Mouse (Mus musculus) liver, embryonic 12.5 days (tissue): Measurements from ENCODE around the gene Tacc3. TPM values are rescaled to one million over a fixed set of nuclear protein-coding genes. Genes with fewer than 3 reads are reported as not detected.

Experiments
- ATAC-seq: fragments of 200-750 bp; cut with Nextera tagmentation; 2 replicates; pipeline ENCODE4 v1.8.0; 2017; ENCODE audit warnings: moderate number of reproducible peaks, mild to moderate bottlenecking, moderate library complexity
- H3K27ac ChIP-seq: fragments of 300-500 bp; sonication (generic); 2 replicates; pipeline ENCODE4 v1.5.1; 2016; ENCODE audit warnings: mild to moderate bottlenecking
- H3K27me3 ChIP-seq: fragments of 300-500 bp; sonication (generic); replicated peaks from 2 replicates; pipeline ENCODE4 v1.6.1; 2016; ENCODE audit warnings: mild to moderate bottlenecking, moderate library complexity
- H3K36me3 ChIP-seq: fragments of 300-500 bp; sonication (generic); 2 replicates; pipeline ENCODE4 v1.6.1; 2016; ENCODE audit warnings: mild to moderate bottlenecking, moderate library complexity
- H3K4me1 ChIP-seq: fragments of 300-500 bp; sonication (generic); 2 replicates; pipeline ENCODE4 v1.6.1; 2016
- H3K4me2 ChIP-seq: fragments of 300-500 bp; sonication (generic); 2 replicates; pipeline ENCODE4 v1.6.1; 2016; ENCODE audit warnings: mild to moderate bottlenecking, moderate library complexity
- H3K4me3 ChIP-seq: fragments of 300-500 bp; sonication (generic); 2 replicates; pipeline ENCODE4 v1.5.1; 2016; ENCODE audit warnings: mild to moderate bottlenecking, moderate library complexity
- H3K9ac ChIP-seq: fragments of 300-500 bp; sonication (generic); 2 replicates; pipeline ENCODE4 v1.6.1; 2016; ENCODE audit warnings: mild to moderate bottlenecking, moderate library complexity
- H3K9me3 ChIP-seq: fragments of 300-500 bp; sonication (generic); replicated peaks from 2 replicates; pipeline ENCODE4 v1.6.1; 2016; ENCODE audit warnings: mild to moderate bottlenecking, moderate library complexity
- WGBS: fragments of 180-500 bp; shearing (Covaris S2); methylation state at CpG from one replicate; pipeline ENCODE4 v1.1.7; 2016; ENCODE audit not compliant: insufficient replicate concordance; 5-methylcytosine and 5-hydroxymethylcytosine counted together
- polyA plus RNA-seq: library from polyadenylated mRNA; unstranded; fragments of >200 nt; fragmentation: Nextera tagmentation; extraction: Ambion mirVana; gene quantifications from 2 replicates; pipeline ENCODE4 v1.2.1, GENCODE M21; 2016

The Tacc3 gene
- polyA plus RNA-seq, 1 experiment from 2014 or later = 199 TPM

DNA sequence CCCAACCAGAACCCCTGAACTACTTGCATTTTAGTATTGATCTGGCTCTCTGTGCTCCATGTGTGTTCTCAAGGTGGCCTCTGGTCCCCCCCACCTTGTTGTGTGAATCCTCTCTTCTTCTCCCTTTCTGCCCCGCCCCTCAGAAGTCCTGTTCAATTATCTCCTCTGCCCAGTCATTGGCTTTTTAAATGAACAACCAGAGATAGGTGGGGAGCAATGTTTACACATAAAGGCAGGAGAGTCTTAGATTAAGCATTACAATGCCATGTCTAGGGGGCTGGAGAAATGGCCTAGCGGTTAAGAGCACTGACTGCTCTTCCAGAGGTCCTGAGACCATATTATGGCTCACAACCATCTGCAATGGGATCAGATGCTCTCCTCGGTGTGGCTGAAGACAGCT is 22.6 kb upstream of the Tacc3 start:
- peak; percentile 68 for ATAC-seq
- Histone ChIP-seq H3K27me3 (no peaks in the 10 kb centered on the region), H3K4me3 (no peak overlapping the region), H3K9me3 (no peaks in the 10 kb centered on the region), H3K9ac (no peak overlapping the region), H3K27ac (no peak overlapping the region), H3K36me3 (peaks cover 54% of the 10 kb centered on the region), H3K4me2 (no peak overlapping the region), H3K4me1 (peaks cover 33% of the 10 kb centered on the region)
- WGBS = 37% methylated on average over 3 of the region's 3 CpGs

DNA sequence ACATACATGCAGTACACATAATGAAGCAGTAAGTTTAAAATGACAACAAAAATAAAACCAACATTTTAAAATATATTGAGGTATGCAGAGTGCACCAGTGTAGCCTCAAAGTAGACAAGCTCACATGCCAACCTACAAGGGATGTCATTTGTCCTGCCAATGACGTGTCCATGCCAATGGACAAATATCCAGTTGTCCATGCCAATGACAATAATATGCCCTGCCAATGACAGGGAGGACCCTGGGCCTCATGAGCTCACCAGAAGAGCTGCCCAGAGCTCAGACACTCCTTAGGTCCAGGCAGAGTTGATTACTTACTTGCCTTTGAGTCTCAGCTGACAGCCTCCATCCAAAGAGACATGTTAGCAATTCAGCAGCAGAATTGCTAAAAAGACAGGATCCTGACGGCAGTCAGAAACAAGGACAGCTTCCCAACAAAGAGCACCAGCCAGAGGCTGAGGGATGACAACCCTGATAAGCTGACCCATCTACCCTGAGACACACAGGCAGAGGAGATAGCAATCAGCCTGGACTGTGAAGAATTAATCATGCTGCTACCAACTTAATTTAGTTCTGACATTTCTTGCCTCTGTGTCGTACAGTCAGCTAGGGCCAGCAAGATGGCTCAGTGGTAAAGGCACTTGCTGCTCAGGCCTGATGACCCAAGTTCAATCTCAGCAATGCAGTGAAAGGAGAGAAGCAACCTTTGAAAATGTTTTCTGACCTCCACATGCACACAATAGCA is 20.1 kb upstream of the Tacc3 start:
- H3K27ac ChIP-seq = no peak overlapping the region
- H3K4me3 ChIP-seq = no peak overlapping the region
- no peaks in the 10 kb centered on the region for H3K9me3 ChIP-seq
- H3K4me2 ChIP-seq = no peak overlapping the region
- no peaks in the 10 kb centered on the region for H3K27me3 ChIP-seq
- peaks cover 79% of the 10 kb centered on the region for H3K36me3 ChIP-seq
- no peak overlapping the region for H3K9ac ChIP-seq
- peaks cover 24% of the 10 kb centered on the region for H3K4me1 ChIP-seq
- WGBS = 70% methylated on average over 3 of the region's 3 CpGs
- no peak for ATAC-seq

DNA sequence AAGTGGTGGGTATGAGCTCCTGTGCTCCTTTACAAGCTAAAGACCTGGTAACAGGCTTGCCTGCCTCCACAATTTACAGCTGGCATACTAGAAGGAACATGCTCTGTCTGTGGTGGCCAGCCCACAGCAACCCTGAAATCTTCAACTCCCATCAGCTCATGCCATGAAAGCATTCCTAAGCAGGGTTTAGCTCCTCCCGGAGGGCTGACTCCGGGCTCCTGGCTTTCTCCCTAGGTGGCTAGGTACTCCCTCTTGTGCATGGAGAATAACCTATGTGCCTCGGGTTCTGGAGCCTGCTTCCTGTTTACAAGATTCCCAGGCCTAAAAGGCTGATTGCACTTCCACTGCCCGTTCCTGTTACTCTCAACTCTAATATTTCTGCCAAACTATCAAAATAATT is 19.1 kb upstream of the Tacc3 start:
- WGBS = 70% methylated on average over 4 of the region's 4 CpGs

DNA sequence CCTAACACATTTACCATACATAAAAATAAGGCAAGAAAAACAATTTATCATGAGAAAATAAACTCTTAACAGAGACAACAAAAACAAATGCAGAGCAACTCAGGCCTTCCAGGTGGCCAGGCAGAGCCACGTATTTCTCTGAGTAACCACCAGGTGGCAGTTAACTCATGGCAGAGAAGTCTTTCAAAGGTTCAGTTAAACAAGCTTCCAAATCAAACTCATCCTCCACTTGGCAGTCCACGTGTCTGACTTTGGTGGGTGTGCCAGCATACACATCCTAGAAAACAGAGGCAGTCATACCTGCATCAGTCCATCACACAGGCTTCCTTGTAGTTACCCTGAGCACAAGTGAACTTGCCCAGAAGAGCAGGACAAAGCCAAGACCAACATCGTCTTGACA is 17.3 kb upstream of the Tacc3 start:
- Histone ChIP-seq H3K27ac (no peak overlapping the region), H3K4me2 (no peak overlapping the region), H3K27me3 (no peaks in the 10 kb centered on the region), H3K4me3 (no peak overlapping the region), H3K9ac (no peak overlapping the region), H3K36me3 (peaks cover 94% of the 10 kb centered on the region), H3K4me1 (peaks cover 25% of the 10 kb centered on the region), H3K9me3 (no peaks in the 10 kb centered on the region)
- WGBS = 40% methylated on average over 3 of the region's 3 CpGs
- ATAC-seq = no peak

More for the DNA sequence above, 19.1 kb upstream of the Tacc3 start:
- peaks cover 89% of the 10 kb centered on the region for H3K36me3 ChIP-seq
- ATAC-seq = no peak
- no peak overlapping the region for H3K4me3 ChIP-seq
- H3K4me1 ChIP-seq = peaks cover 31% of the 10 kb centered on the region
- H3K4me2 ChIP-seq = no peak overlapping the region
- H3K27ac ChIP-seq = no peak overlapping the region
- no peaks in the 10 kb centered on the region for H3K9me3 ChIP-seq
- H3K27me3 ChIP-seq = no peaks in the 10 kb centered on the region
- H3K9ac ChIP-seq = no peak overlapping the region; the same call in 1 of the 2 replicates

DNA sequence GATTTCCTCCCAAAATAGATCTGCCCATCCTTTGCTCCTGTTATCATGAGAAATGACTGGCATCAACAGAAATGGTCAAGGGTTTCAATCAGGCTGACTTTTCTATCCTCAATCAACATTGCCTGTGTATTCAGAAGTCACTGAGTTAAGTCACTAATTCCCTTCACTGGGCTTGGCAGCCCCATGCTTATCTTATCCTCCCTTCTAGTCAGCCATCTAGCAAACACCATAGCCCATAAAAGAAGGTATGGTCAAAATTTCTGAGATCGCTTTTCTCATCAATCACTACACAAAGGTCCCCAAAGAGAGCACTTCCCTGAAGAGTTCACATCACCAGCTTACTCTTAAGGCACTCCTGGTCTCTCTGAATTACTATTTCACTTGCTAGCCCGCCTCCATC is 6.9 kb upstream of the Tacc3 start:
- Histone ChIP-seq H3K9me3 (no peaks in the 10 kb centered on the region), H3K36me3 (peaks cover 78% of the 10 kb centered on the region), H3K27me3 (no peaks in the 10 kb centered on the region), H3K27ac (peak overlapping the region; percentile 93), H3K4me3 (peak overlapping the region; percentile 93), H3K4me1 (peaks cover 76% of the 10 kb centered on the region), H3K9ac (peak overlapping the region; percentile 94), H3K4me2 (peak overlapping the region; percentile 79)
- 12% methylated on average over 2 of the region's 2 CpGs for WGBS
- no peak for ATAC-seq

DNA sequence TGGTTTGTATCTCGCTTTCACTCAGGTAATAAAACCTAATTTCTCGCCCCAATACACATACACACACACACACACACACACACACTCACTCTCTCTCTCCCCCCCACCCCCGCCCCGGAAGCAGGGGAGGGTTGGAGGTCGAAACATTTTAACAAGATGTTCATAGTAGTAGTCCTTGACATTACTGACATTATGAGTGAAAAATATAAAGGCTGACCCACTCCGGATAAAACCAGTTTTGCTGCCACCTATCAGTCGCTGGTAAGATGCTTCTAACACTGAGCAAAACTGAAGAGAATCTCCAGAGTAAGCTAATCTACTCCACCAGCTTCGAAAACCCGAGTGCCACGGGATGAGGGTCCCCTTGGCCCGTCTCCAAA is 6.4 kb upstream of the Tacc3 start:
- 1% methylated on average over 11 of the region's 11 CpGs for WGBS
- H3K36me3 ChIP-seq = peaks cover 75% of the 10 kb centered on the region
- no peak for ATAC-seq

DNA sequence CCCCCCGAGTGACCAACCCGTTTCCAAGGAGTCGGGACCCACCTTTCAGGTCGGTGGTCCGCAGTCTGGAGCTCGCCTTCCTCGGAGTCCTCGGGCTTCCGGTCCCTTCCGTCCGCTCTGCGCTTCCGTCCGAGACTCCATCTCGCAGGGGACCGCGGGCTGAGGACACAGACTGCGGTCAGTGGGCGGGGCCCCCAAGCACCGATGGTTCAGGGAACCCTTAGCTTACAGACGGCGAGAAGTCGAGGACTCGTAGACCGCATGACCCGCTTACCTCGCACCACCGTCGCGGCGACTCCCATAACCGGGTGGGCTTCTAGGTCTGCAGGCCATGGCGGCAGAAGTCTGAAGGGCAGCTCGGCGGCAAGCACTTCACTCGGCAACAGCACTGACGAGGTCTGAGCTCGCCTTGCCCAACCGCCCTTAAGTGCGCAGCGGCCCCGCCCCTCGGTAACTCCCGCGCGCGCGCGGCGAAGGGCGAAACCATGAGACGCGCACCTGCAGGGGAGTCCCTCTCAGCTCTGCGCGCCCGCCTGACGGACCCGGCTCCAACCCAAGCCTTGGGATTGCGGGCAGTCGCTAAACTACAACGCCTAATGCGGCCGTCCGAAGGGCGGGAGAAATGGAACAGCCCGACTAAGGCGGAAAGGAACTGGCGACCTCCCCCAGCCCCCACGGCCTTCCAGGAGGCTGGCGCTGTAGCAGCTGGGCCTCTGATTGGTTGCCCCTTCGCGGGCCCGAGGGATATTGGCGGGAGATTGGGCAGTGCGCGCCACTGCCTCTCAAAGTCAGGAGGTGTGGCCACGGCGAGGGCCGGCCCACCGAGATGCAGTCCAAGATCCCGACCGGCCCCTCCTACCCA is 5.8 kb upstream of the Tacc3 start, which contains the start of gene Slbp:
Gene Slbp (minus strand): TSS at position 654 of the 862 bp plus-strand sequence.
- Histone ChIP-seq H3K27me3 (no peaks in the 10 kb centered on the region), H3K9me3 (no peaks in the 10 kb centered on the region), H3K4me1 (peaks cover 78% of the 10 kb centered on the region), H3K27ac (peak within 1 kb of the TSS; percentile 93), H3K4me2 (peak within 1 kb of the TSS; percentile 79), H3K36me3 (peaks cover 69% of the 10 kb centered on the region), H3K9ac (peak within 1 kb of the TSS; percentile 94), H3K4me3 (peak within 1 kb of the TSS; percentile 93)
- ATAC-seq = peak; percentile 88
- under 1% methylated on average over 82 of the region's 82 CpGs for WGBS

More for the DNA sequence above, 6.4 kb upstream of the Tacc3 start:
- Histone ChIP-seq H3K27me3 (no peaks in the 10 kb centered on the region), H3K4me1 (peaks cover 76% of the 10 kb centered on the region), H3K9me3 (no peaks in the 10 kb centered on the region), H3K9ac (peak overlapping the region; percentile 94), H3K4me3 (peak overlapping the region; percentile 93), H3K27ac (peak overlapping the region; percentile 93), H3K4me2 (peak overlapping the region; percentile 79)

DNA sequence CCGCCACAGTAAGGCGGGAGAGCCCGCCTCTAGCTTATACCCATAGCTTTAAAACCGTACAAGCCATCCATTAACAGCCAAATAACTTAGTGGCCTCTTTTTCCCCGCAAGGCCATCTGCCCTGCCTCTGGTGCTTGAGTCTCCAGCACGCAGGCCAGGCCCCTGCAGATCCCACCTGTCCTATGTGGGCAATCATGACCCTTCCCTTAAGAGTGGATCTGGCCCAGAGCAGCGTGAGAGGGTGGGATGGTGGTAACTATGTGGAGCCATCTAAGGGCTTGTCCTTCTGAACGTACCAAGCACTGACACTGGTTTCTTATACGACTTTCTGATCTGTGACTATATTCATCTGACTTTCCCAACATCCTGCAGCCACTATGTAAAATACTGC is 5.2 kb upstream of the Tacc3 start:
- Histone ChIP-seq H3K9ac (peak overlapping the region; percentile 69), H3K4me1 (peaks cover 72% of the 10 kb centered on the region), H3K27ac (peak overlapping the region; percentile 93), H3K4me2 (peak overlapping the region; percentile 79), H3K9me3 (no peaks in the 10 kb centered on the region), H3K27me3 (no peaks in the 10 kb centered on the region), H3K36me3 (peaks cover 62% of the 10 kb centered on the region), H3K4me3 (peak overlapping the region; percentile 93)
- WGBS = 3% methylated on average over 9 of the region's 9 CpGs
- peak; percentile 17 for ATAC-seq

DNA sequence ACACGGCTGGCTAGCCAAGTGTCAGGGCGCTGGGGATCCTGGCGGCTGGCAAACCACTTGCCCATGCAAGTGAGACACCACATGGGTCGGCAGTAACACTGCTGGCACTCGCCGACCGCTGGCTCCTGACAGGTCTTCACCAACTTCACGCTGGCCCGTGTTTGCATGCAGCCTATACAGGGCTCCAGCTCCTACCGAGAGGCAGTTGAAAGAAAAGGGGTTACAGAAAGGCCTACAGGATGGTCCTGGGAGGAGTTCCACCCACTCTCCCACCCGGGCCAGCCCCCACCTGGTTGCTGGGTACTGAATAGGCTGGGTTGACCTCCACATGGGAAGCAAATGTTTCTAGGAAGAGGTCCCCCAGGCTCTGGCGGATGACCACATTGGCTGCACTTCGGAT is 3.5 kb upstream of the Tacc3 start:
- no peak overlapping the region for H3K4me2 ChIP-seq
- WGBS = 90% methylated on average over 13 of the region's 13 CpGs
- H3K4me1 ChIP-seq = peaks cover 65% of the 10 kb centered on the region
- H3K9ac ChIP-seq = 0 out of 2 replicates have a peak overlapping the region, but pooled peaks have one; percentile 17
- peaks cover 46% of the 10 kb centered on the region for H3K36me3 ChIP-seq
- H3K4me3 ChIP-seq = no peak overlapping the region
- no peak overlapping the region for H3K27ac ChIP-seq
- H3K9me3 ChIP-seq = no peaks in the 10 kb centered on the region
- no peak for ATAC-seq
- H3K27me3 ChIP-seq = no peaks in the 10 kb centered on the region

DNA sequence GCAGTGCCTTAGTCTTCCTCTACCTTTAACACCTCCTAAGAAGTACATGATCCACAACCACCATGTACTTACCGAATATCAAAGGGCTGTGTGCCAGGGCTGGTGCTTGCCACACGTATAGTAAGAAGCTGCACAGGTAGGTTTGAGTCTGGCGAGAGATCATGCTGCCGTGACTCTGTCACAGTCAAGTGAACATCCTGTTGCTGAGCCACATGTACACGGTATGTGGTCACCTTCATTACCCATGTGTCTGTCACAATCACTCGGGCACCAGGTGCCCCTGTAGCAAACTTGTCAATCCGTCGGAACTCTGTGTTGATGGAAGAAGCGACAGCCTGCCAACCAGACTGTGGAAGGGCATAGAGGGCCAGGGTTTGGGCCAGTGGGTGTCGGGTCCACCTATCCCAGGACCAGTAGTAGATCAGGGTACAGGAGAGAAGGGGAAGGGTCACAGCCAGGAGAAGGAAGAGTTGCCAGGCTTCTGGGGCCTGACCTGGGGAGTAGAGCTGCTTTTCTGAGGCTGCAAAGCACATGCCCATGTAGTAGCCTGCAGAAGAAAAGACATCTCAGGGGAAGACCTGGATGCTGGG is 2.6 kb upstream of the Tacc3 start:
- H3K36me3 ChIP-seq = peaks cover 41% of the 10 kb centered on the region
- H3K4me2 ChIP-seq = peak overlapping the region; percentile 98
- no peaks in the 10 kb centered on the region for H3K9me3 ChIP-seq
- no peaks in the 10 kb centered on the region for H3K27me3 ChIP-seq
- H3K27ac ChIP-seq = no peak overlapping the region
- no peak for ATAC-seq
- no peak overlapping the region; the same call in 1 of the 2 replicates for H3K4me3 ChIP-seq
- H3K4me1 ChIP-seq = peaks cover 65% of the 10 kb centered on the region
- H3K9ac ChIP-seq = peak overlapping the region; percentile 96
- 86% methylated on average over 10 of the region's 10 CpGs for WGBS

DNA sequence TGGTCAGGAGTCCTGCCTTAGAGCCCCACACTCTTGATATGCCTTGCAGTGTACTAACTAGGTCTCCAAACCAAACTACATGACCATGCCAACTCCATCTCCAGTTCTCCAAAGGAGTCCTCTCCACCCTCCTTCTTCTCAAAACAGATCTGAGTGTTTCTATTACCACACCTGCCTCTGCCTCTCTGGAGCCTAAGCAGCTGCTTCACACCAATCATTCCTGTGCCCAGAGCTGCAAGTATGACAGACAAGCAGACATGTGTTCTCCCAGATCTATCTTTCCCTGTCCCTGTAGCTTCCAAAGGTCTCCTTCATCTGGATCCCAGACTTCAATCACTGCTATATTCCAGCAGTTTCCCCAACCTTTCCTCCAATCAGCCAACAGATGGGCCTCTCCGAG is 1.2 kb upstream of the Tacc3 start:
- no peaks in the 10 kb centered on the region for H3K27me3 ChIP-seq
- H3K4me3 ChIP-seq = peak overlapping the region; percentile 97
- peak overlapping the region; percentile 96 for H3K9ac ChIP-seq
- ATAC-seq = no peak
- peak overlapping the region; percentile 98 for H3K4me2 ChIP-seq
- 21% methylated on average over 1 of the region's 1 CpGs for WGBS
- H3K4me1 ChIP-seq = peaks cover 67% of the 10 kb centered on the region
- peak overlapping the region; percentile 95 for H3K27ac ChIP-seq
- H3K9me3 ChIP-seq = no peaks in the 10 kb centered on the region
- H3K36me3 ChIP-seq = peaks cover 48% of the 10 kb centered on the region
